Mouse (Mus musculus) heart, postnatal 0 days (tissue): ENCODE data around the gene Apopt1.

Experiments
- CTCF ChIP-seq: IDR thresholded peaks from 2 replicates; pipeline ENCODE4 v1.5.1; 2016; ENCODE audit warnings: antibody characterized with exemption, control low read depth, low read depth
- EP300 ChIP-seq: IDR thresholded peaks from 2 replicates; pipeline ENCODE4 v1.6.1; 2016; ENCODE audit warnings: antibody characterized with exemption, low read depth

DNA sequence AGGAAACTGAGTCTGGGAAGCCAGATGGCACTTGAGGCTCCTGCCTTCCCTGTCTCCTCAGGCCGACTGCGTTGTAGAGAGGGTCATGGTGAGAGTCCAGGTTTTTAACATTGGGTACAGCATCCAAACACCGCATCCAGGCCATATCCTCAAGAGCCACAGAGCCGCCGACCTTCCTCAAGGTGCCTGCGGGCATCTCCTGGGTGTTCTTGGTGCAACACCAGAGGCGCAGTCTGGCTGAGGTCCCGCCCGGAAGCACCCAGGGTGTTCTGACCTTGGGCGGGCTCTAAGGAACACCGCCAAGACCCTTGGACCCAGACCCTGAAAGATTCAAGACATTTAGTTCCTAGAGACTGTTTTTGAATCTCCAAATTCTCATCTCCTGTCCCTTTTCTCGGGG is 40.5 kb upstream of the Apopt1 start:
- no peak for TF ChIP-seq EP300
- TF ChIP-seq CTCF = no peak
